25 mouse cellular contexts compared by ENCODE assay signal in the genomic region with DNA sequence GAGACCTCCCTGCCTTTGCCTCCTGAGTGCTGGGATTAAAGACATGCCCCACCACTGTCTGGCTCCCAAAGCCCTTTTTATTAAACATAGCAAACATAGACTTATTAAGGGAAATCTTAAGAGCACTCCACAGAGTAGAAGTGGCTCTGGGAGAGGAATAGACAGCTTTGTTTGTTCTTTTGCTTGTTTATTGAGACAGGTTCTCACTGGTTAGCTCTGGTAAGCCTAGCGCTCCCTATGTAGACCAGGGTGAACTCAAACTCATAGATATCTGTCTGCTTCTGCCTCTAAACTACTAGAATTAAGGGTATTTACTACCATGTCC. TPM values are rescaled to one million over a fixed set of nuclear protein-coding genes. Genes with fewer than 3 reads are reported as not detected.
DNase-seq lines count a peak whose midpoint lies in the region; ATAC-seq and TF ChIP-seq lines count a peak whose summit lies in the region.
"Had no signal": no experiment of that assay in that cellular context is flagged by ENCODE, and none has a peak within 500 bp of the region (broad histone marks: within the 10 kb centered on the region; RNA-seq: fewer than 3 reads in every experiment).

No protein-coding gene starts in this region.

- DNase-seq in lung, postnatal 0 days (ENCODE audit: low spot score) = peak; percentile 58
- no peak for DNase-seq in lung, adult 18-20 months
- DNase-seq in lung, postnatal 36 days = peak; percentile 65
- DNase-seq in lung, postnatal 14 days = no peak
- DNase-seq in heart, postnatal 10 days = no peak
- DNase-seq: adrenal gland, adult 8-10 months; adrenal gland, postnatal 25 days; B cell, adult 2 months; cerebellum, adult 11 months; cerebellum, adult 18-20 months; cerebellum, adult 8-10 months; cerebellum, adult 9-11 months; cerebellum, postnatal 14 days; cerebellum, postnatal 36 days; embryo, embryonic 11 days; forebrain, postnatal 0 days had no signal

- H3K4me1 ChIP-seq in lung, postnatal 0 days (ENCODE audit: insufficient read depth, low read depth, low read length) = no peaks in the 10 kb centered on the region
- H3K4me1 ChIP-seq in embryonic fibroblast, embryonic 13.5 days (ENCODE audit: control insufficient read depth, insufficient read depth, low read length) = 0 out of 2 replicates have a peak, but pooled peaks cover 3% of the 10 kb centered on the region
- H3K4me1 ChIP-seq: embryonic facial prominence, embryonic 13.5 days; embryonic facial prominence, embryonic 15.5 days; forebrain, embryonic 13.5 days; forebrain, embryonic 15.5 days had no signal

- no peak overlapping the region for H3K27ac ChIP-seq in lung, postnatal 0 days (ENCODE audit: low read length)
- H3K27ac ChIP-seq in embryonic fibroblast, embryonic 13.5 days (ENCODE audit: insufficient read depth, low read length) = peak overlapping the region; percentile 36; the same call in 1 of the 2 replicates
- H3K27ac ChIP-seq: embryonic facial prominence, embryonic 13.5 days; embryonic facial prominence, embryonic 15.5 days; forebrain, embryonic 13.5 days; forebrain, embryonic 15.5 days had no signal

- intact Hi-C loops in heart, postnatal 10 days (cut with DNase I) = loop anchor here (5.0 kb wide), 1 partner anchor 33 kb away; no protein-coding TSS in a partner anchor

- 52% methylated on average over 1 of the region's 1 CpGs for WGBS in lung, postnatal 0 days

- no peak overlapping the region for H3K4me3 ChIP-seq in lung, postnatal 0 days (ENCODE audit: low read depth, low read length)
- H3K4me3 ChIP-seq in embryonic fibroblast, embryonic 13.5 days (ENCODE audit: insufficient read depth, low read length) = no peak overlapping the region
- H3K4me3 ChIP-seq: embryonic facial prominence, embryonic 13.5 days; embryonic facial prominence, embryonic 15.5 days; forebrain, embryonic 13.5 days; forebrain, embryonic 15.5 days had no signal

- no peak overlapping the region for H3K9ac ChIP-seq in lung, postnatal 0 days (replicated peaks; ENCODE audit: low read depth)
- H3K9ac ChIP-seq: embryonic facial prominence, embryonic 13.5 days; embryonic facial prominence, embryonic 15.5 days; forebrain, embryonic 13.5 days; forebrain, embryonic 15.5 days; forebrain, postnatal 0 days had no signal

- H3K4me2 ChIP-seq in lung, postnatal 0 days (replicated peaks; ENCODE audit: low read depth, low read length) = no peak overlapping the region
- H3K4me2 ChIP-seq: embryonic facial prominence, embryonic 13.5 days; embryonic facial prominence, embryonic 15.5 days; forebrain, embryonic 13.5 days; forebrain, embryonic 15.5 days had no signal

- H3K27me3 ChIP-seq in lung, postnatal 0 days (replicated peaks; ENCODE audit: insufficient read depth, low read length) = no peaks in the 10 kb centered on the region
- H3K27me3 ChIP-seq: CH12.LX; embryonic facial prominence, embryonic 13.5 days; embryonic facial prominence, embryonic 15.5 days; forebrain, embryonic 13.5 days; forebrain, embryonic 15.5 days; Patski had no signal

- TF ChIP-seq EP300 in lung, postnatal 0 days (IDR thresholded peaks at IDR 0.05) = peak; percentile 60; the same call in 1 of the 2 replicates

- TF ChIP-seq POLR2A in embryonic fibroblast, embryonic 13.5 days (IDR thresholded peaks at IDR 0.05; ENCODE audit: low read depth, low read length) = no peak

- ATAC-seq in lung, postnatal 0 days = peak; percentile 32
- ATAC-seq: activated CD4-positive, CD25-positive, alpha-beta regulatory T cell, adult 4 months; CD4-positive, CD25-positive, alpha-beta regulatory T cell, adult 4 months; forebrain, embryonic 13.5 days; forebrain, embryonic 15.5 days; forebrain, postnatal 0 days; Patski had no signal

- no peak for TF ChIP-seq CTCF in lung, postnatal 0 days (IDR thresholded peaks at IDR 0.05)
- no peak for TF ChIP-seq CTCF in embryonic fibroblast, embryonic 13.5 days (IDR thresholded peaks at IDR 0.05; ENCODE audit: borderline replicate concordance, insufficient read depth, low read length)

- no peaks in the 10 kb centered on the region for H3K36me3 ChIP-seq in lung, postnatal 0 days (ENCODE audit: insufficient read depth, low read length)
- H3K36me3 ChIP-seq: embryonic facial prominence, embryonic 13.5 days; embryonic facial prominence, embryonic 15.5 days; forebrain, embryonic 15.5 days had no signal

- H3K9me3 ChIP-seq in lung, postnatal 0 days (ENCODE audit: low read length) = no peaks in the 10 kb centered on the region
- H3K9me3 ChIP-seq: embryonic facial prominence, embryonic 13.5 days; embryonic facial prominence, embryonic 15.5 days; forebrain, embryonic 13.5 days; forebrain, embryonic 15.5 days had no signal

RNA-seq across cellular contexts. Expression of gene Rhbdd2, which starts 16.9 kb away (rescaled TPM):
- 24.7 and 25.8 TPM in 2 replicates for polyA plus RNA-seq in lung, postnatal 0 days (2015; fragmentation: Nextera tagmentation; extraction: Ambion mirVana)
- polyA plus RNA-seq in embryonic fibroblast, embryonic 13.5 days (2011; ENCODE audit: insufficient read length, low read depth, missing spikeins) = 18.8 and 23.3 TPM in 2 replicates
- 10 to 100 TPM; 19.2 to 21.1 TPM for total RNA-seq in heart, postnatal 10 days (2021)

RNA-seq across cellular contexts. Expression of gene Por, which starts 20.6 kb away (rescaled TPM):
- polyA plus RNA-seq in lung, postnatal 0 days (2015; fragmentation: Nextera tagmentation; extraction: Ambion mirVana) = 130 and 135 TPM in 2 replicates
- polyA plus RNA-seq in embryonic fibroblast, embryonic 13.5 days (2011; ENCODE audit: insufficient read length, low read depth, missing spikeins) = 58.5 and 98.3 TPM in 2 replicates
- total RNA-seq in heart, postnatal 10 days (2021) = 10 to 100 TPM; 62.8 to 72.0 TPM

Comparison
In these comparisons a context has a peak if more than half of its experiments do, and no peak if none do; other contexts are left out.
1. DNase-seq: peak in lung, postnatal 0 days (single experiment) and lung, postnatal 36 days (single experiment); none in lung, adult 18-20 months (0 of 2), lung, postnatal 14 days (single experiment) and heart, postnatal 10 days (0 of 2).